Comparison of ENCODE assay signal across 12 mouse cellular contexts in the genomic region with DNA sequence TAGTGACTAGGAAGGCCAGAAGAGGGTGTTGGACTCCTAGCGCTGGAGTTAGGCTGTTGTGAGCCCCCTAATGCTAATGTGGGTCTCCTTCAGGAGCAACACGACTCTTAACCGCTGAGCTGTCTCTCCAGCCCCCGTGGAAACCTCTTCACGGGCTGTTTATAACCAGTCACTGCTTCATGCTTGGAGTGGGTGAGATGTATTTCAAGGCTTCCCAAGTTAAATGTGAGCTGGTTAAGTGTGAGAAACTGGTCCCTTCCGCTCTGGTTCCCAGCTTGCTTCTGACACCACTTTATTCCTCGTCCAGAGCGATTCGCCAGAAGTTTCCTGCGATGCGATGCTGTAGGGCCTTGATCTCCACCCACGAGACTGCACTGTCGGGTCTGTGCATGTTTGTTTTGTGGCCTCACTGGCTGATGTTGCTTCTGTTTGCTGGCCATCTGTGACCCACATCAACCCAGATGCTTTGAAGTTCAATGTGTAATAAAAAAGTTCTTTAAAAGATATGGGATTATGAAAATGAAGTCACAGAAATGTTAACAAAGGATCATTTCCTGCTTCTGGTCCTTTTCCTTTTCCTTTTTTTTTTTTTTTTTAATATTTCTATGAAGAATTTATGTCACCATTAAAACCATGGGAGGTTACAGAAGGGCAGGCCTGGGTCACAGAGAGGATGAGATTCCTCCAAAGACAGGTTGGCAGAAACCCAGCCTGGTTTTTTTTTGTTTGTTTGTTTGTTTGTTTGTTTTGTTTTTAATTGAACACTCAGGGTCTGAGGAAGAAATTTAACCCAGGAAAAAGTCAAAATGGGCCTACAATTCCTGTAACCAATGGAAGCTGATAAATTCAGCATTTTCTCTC.
"Had no signal": no experiment of that assay in that cellular context is flagged by ENCODE, and none has a peak within 500 bp of the region (broad histone marks: within the 10 kb centered on the region; RNA-seq: fewer than 3 reads in every experiment).

No protein-coding gene starts in this region.

- H3K9me3 ChIP-seq: limb, embryonic 10.5 days; liver, embryonic 15.5 days; midbrain, embryonic 13.5 days had no signal

- ATAC-seq: intestine, postnatal 0 days; lung, postnatal 0 days; midbrain, embryonic 13.5 days had no signal

- H3K27me3 ChIP-seq: midbrain, embryonic 13.5 days had no signal

- DNase-seq: lung, adult 2 months; lung, postnatal 36 days; right cerebral cortex, adult 18-20 months; right cerebral cortex, postnatal 25 days; thymus, postnatal 4 days had no signal

- H3K36me3 ChIP-seq: limb, embryonic 10.5 days; liver, embryonic 15.5 days; midbrain, embryonic 13.5 days had no signal

- H3K4me2 ChIP-seq: liver, embryonic 11.5 days; liver, embryonic 15.5 days; midbrain, embryonic 13.5 days had no signal

- H3K9ac ChIP-seq: liver, embryonic 15.5 days; midbrain, embryonic 13.5 days had no signal

- H3K4me3 ChIP-seq: left cerebral cortex, adult 2 months; limb, embryonic 10.5 days; liver, embryonic 15.5 days; midbrain, embryonic 13.5 days had no signal

- H3K27ac ChIP-seq: left cerebral cortex, adult 2 months; limb, embryonic 10.5 days; midbrain, embryonic 13.5 days had no signal
